Comparison of ENCODE assay signal across 8 mouse cellular contexts in the genomic region with DNA sequence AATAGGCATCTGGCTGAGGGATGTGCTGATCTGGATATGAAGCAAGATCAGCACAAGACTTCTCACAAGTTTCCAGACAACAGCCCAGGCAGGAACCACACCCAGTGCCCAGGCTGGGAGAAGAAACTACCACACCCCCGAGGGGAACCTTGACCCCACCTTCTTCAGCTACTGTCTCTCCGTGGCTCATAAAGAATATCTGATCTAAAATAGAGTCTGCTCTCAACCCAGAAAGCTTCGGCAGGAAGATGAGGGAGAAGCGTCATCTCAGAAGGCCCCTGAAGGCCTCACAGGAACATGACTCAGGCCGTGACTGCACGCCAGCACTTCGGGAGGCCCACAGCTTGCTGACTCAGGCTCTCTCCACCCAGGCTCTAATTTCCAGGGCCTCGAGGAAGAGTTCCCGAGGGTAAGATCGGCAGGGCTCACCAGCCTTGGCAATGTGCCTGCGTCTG. TPM values are rescaled to one million over a fixed set of nuclear protein-coding genes. Genes with fewer than 3 reads are reported as not detected.
DNase-seq lines count a peak whose midpoint lies in the region; ATAC-seq and TF ChIP-seq lines count a peak whose summit lies in the region.

No protein-coding gene starts in this region.

- no peaks in the 10 kb centered on the region for H3K27me3 ChIP-seq in embryonic facial prominence, embryonic 15.5 days
- H3K27me3 ChIP-seq in limb, embryonic 14.5 days (ENCODE audit: control insufficient read depth, insufficient read depth, low read length), result no peaks in the 10 kb centered on the region
- H3K27me3 ChIP-seq in neural tube, embryonic 15.5 days (replicated peaks), result no peaks in the 10 kb centered on the region

- no peak overlapping the region for H3K9ac ChIP-seq in embryonic facial prominence, embryonic 15.5 days
- H3K9ac ChIP-seq in limb, embryonic 14.5 days (ENCODE audit: low read depth, low read length, severe bottlenecking), result no peak overlapping the region
- no peak overlapping the region for H3K9ac ChIP-seq in neural tube, embryonic 15.5 days (replicated peaks)

- no peaks in the 10 kb centered on the region for H3K9me3 ChIP-seq in embryonic facial prominence, embryonic 15.5 days (replicated peaks)
- no peaks in the 10 kb centered on the region for H3K9me3 ChIP-seq in limb, embryonic 14.5 days (ENCODE audit: control insufficient read depth, low read length)
- no peaks in the 10 kb centered on the region for H3K9me3 ChIP-seq in neural tube, embryonic 15.5 days (replicated peaks)

- peaks cover 36% of the 10 kb centered on the region for H3K4me1 ChIP-seq in embryonic facial prominence, embryonic 15.5 days
- H3K4me1 ChIP-seq in limb, embryonic 14.5 days (ENCODE audit: control insufficient read depth, insufficient read depth, low read length), result peaks cover 22% of the 10 kb centered on the region
- peaks cover 19% of the 10 kb centered on the region for H3K4me1 ChIP-seq in neural tube, embryonic 15.5 days

- ATAC-seq in embryonic facial prominence, embryonic 15.5 days (ENCODE audit: insufficient number of reproducible peaks, low FRiP score, low TSS enrichment, low read depth), result no peak
- no peak for ATAC-seq in limb, embryonic 14.5 days (ENCODE audit: low FRiP score, low read depth)
- no peak for ATAC-seq in neural tube, embryonic 15.5 days (ENCODE audit: low FRiP score)

- 0 out of 2 replicates have a peak overlapping the region, but pooled peaks have one; percentile 6 for H3K4me2 ChIP-seq in embryonic facial prominence, embryonic 15.5 days (replicated peaks)
- H3K4me2 ChIP-seq in limb, embryonic 14.5 days (replicated peaks; ENCODE audit: low read depth, low read length, severe bottlenecking), result no peak overlapping the region
- no peak overlapping the region for H3K4me2 ChIP-seq in neural tube, embryonic 15.5 days

- no peak for TF ChIP-seq POLR2A in limb, embryonic 14.5 days (IDR thresholded peaks at IDR 0.05; ENCODE audit: borderline replicate concordance, extremely low read depth, insufficient read depth, insufficient read length)

- H3K36me3 ChIP-seq in embryonic facial prominence, embryonic 15.5 days, result no peaks in the 10 kb centered on the region
- no peaks in the 10 kb centered on the region for H3K36me3 ChIP-seq in limb, embryonic 14.5 days (ENCODE audit: control insufficient read depth, insufficient read depth, low read length)
- no peaks in the 10 kb centered on the region for H3K36me3 ChIP-seq in neural tube, embryonic 15.5 days

- intact Hi-C loops in heart, postnatal 14 days (cut with DNase I), result loop anchor here (5.0 kb wide), 1 partner anchor 79 kb away; no protein-coding TSS in a partner anchor

- DNase-seq in urinary bladder, adult 18-20 months (ENCODE audit: low spot score in 2 of 2), result peak; percentile 56 to 77
- no peak for DNase-seq in urinary bladder, adult 2 months (ENCODE audit: low spot score)
- peak; percentile 73 to 74 for DNase-seq in heart, postnatal 14 days
- peak; percentile 68 for DNase-seq in limb, embryonic 14.5 days (ENCODE audit: low spot score)
- DNase-seq in layer of hippocampus, adult 11-12 months (ENCODE audit: low spot score), result no peak
- no peak for DNase-seq in cerebellum, postnatal 4 days (ENCODE audit: low spot score in 2 of 2)

- H3K27ac ChIP-seq in embryonic facial prominence, embryonic 15.5 days (replicated peaks), result peak overlapping the region; percentile 76
- H3K27ac ChIP-seq in limb, embryonic 14.5 days (replicated peaks; ENCODE audit: low read depth, low read length), result 0 out of 2 replicates have a peak overlapping the region, but pooled peaks have one; percentile 7
- 0 out of 2 replicates have a peak overlapping the region, but pooled peaks have one; percentile 51 for H3K27ac ChIP-seq in neural tube, embryonic 15.5 days (replicated peaks)

- H3K4me3 ChIP-seq in embryonic facial prominence, embryonic 15.5 days (replicated peaks), result no peak overlapping the region
- H3K4me3 ChIP-seq in limb, embryonic 14.5 days (replicated peaks; ENCODE audit: low read length), result no peak overlapping the region
- H3K4me3 ChIP-seq in neural tube, embryonic 15.5 days (replicated peaks), result no peak overlapping the region

- WGBS in embryonic facial prominence, embryonic 15.5 days, result 14% methylated on average over 11 of the region's 11 CpGs
- WGBS in limb, embryonic 14.5 days, result 45% methylated on average over 11 of the region's 11 CpGs
- WGBS in neural tube, embryonic 15.5 days, result 76% methylated on average over 11 of the region's 11 CpGs

RNA-seq across cellular contexts. Expression of a gene that starts 44.8 kb away (rescaled TPM):
- 51.8 and 65.6 TPM in 2 replicates for polyA plus RNA-seq in urinary bladder, adult 2 months (2012; rRNA removed)
- 85.6 and 86.5 TPM in 2 replicates for polyA plus RNA-seq in embryonic facial prominence, embryonic 15.5 days (2015; fragmentation: Nextera tagmentation; extraction: Ambion mirVana)
- 10 to 100 TPM; 30.0 to 31.8 TPM for total RNA-seq in heart, postnatal 14 days (2021)
- polyA plus RNA-seq in limb, embryonic 14.5 days (2012; rRNA removed), result 66.4 and 75.0 TPM in 2 replicates
- 77.8 and 80.2 TPM in 2 replicates for polyA plus RNA-seq in limb, embryonic 14.5 days (2014; fragmentation: Nextera tagmentation; extraction: Ambion mirVana)
- polyA plus RNA-seq in neural tube, embryonic 15.5 days (2015; fragmentation: Nextera tagmentation; extraction: Ambion mirVana), result 37.5 and 48.2 TPM in 2 replicates

RNA-seq across cellular contexts. Expression of a gene that starts 47.9 kb away (rescaled TPM):
- 70.0 and 73.7 TPM in 2 replicates for polyA plus RNA-seq in urinary bladder, adult 2 months (2012; rRNA removed)
- 162 and 166 TPM in 2 replicates for polyA plus RNA-seq in embryonic facial prominence, embryonic 15.5 days (2015; fragmentation: Nextera tagmentation; extraction: Ambion mirVana)
- 10 to 100 TPM; 45.8 to 48.2 TPM for total RNA-seq in heart, postnatal 14 days (2021)
- 147 and 162 TPM in 2 replicates for polyA plus RNA-seq in limb, embryonic 14.5 days (2012; rRNA removed)
- polyA plus RNA-seq in limb, embryonic 14.5 days (2014; fragmentation: Nextera tagmentation; extraction: Ambion mirVana), result 167 and 168 TPM in 2 replicates
- 57.5 and 63.9 TPM in 2 replicates for polyA plus RNA-seq in neural tube, embryonic 15.5 days (2015; fragmentation: Nextera tagmentation; extraction: Ambion mirVana)

Comparison
In these comparisons a context has a peak if more than half of its experiments do, and no peak if none do; other contexts are left out.
1. DNase-seq: peak in urinary bladder, adult 18-20 months (2 of 2), heart, postnatal 14 days (2 of 2) and limb, embryonic 14.5 days (single experiment); none in urinary bladder, adult 2 months (single experiment), layer of hippocampus, adult 11-12 months (single experiment) and cerebellum, postnatal 4 days (0 of 2).
2. H3K27ac ChIP-seq: peak in every context shown above with its lines; median percentile 76 in embryonic facial prominence, embryonic 15.5 days; 51 in neural tube, embryonic 15.5 days; 7 in limb, embryonic 14.5 days.